Mouse (Mus musculus): ENCODE results near the gene Sipa1l3. TPM values are rescaled to one million over a fixed set of nuclear protein-coding genes. Genes with fewer than 3 reads are reported as not detected.

Sipa1l3 gene
- polyA plus RNA-seq, 1 experiment, result 93.0 TPM

DNA sequence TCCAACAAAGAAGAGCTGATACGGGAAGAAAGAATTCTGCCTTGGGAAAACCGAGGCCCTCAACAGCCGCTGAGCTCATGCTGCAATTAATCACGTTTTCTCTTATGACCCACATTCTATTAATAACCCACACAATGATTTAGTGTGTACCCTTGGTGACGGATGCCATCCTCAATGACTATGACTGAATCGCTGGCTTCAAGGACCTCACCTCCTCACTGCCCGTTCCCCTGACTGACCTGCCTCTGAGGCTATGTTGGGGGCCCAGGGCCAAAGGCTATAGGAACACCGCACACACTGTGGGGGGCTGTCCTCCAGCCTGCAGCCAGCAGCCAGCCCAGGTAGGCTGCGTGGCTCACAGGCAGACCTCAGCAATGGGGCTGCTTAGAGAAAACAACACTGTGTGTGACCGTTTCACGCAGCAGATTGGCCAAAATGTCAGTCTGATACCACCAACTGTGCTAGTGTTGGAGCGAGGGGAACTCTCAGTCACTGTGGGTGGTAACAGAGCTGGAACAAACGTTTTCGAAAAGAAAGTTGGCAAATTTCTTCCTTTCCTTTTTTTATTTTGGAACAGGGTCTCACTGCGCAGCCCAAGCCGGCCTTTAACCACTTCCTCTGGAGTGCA, 79.7 kb downstream of the Sipa1l3 start:
- WGBS, result 94% methylated on average over 16 of the region's 16 CpGs
- H3K4me1 ChIP-seq (replicated peaks; ENCODE audit: control insufficient read depth, insufficient read depth, low read length), result no peaks in the 10 kb centered on the region
- H3K36me3 ChIP-seq (ENCODE audit: control insufficient read depth, insufficient read depth, low read length), result no peaks in the 10 kb centered on the region
- no peak overlapping the region for H3K27ac ChIP-seq (ENCODE audit: control insufficient read depth, insufficient read depth, low read length)
- no peaks in the 10 kb centered on the region for H3K27me3 ChIP-seq (ENCODE audit: control insufficient read depth, insufficient read depth, low read length)
- no peak for TF ChIP-seq POLR2A (IDR thresholded peaks at IDR 0.05; ENCODE audit: control insufficient read depth, extremely low read depth, insufficient read depth, low read length, poor library complexity)
- no peak for TF ChIP-seq CTCF (IDR thresholded peaks at IDR 0.05; ENCODE audit: borderline replicate concordance, control insufficient read depth, extremely low read depth, insufficient read depth, low read length, poor library complexity)
- DNase-seq, result no peak
- H3K4me3 ChIP-seq (ENCODE audit: control insufficient read depth, insufficient read depth, low read length), result no peak overlapping the region

DNA sequence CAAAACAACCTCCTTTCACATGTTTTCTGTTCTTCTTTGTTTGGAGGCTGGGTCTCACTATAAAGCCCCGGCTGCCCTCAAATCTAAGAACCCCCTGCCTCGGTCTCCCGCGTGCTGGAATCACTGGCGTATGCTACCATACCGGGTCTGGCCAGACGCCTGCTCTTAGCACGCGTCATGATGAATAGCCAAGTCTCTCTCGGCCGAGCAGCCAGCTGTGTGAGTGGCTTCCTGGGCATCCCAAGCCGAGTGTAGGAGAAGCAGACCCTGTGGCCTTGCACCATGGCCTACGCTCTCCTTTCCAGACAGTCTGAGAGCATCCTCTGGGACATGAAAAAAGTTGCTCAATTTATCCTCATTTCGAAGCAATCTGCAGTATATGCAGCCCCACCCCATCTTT, 80.2 kb downstream of the Sipa1l3 start:
- H3K4me1 ChIP-seq (replicated peaks; ENCODE audit: control insufficient read depth, insufficient read depth, low read length), result 0 out of 2 replicates have a peak, but pooled peaks cover 4% of the 10 kb centered on the region
- no peak overlapping the region for H3K27ac ChIP-seq (ENCODE audit: control insufficient read depth, insufficient read depth, low read length)
- TF ChIP-seq CTCF (IDR thresholded peaks at IDR 0.05; ENCODE audit: borderline replicate concordance, control insufficient read depth, extremely low read depth, insufficient read depth, low read length, poor library complexity) (no peak), POLR2A (IDR thresholded peaks at IDR 0.05; ENCODE audit: control insufficient read depth, extremely low read depth, insufficient read depth, low read length, poor library complexity) (no peak)
- no peak for DNase-seq
- no peak overlapping the region for H3K4me3 ChIP-seq (ENCODE audit: control insufficient read depth, insufficient read depth, low read length)
- H3K36me3 ChIP-seq (ENCODE audit: control insufficient read depth, insufficient read depth, low read length), result no peaks in the 10 kb centered on the region
- WGBS, result 96% methylated on average over 14 of the region's 14 CpGs
- H3K27me3 ChIP-seq (ENCODE audit: control insufficient read depth, insufficient read depth, low read length), result no peaks in the 10 kb centered on the region

DNA sequence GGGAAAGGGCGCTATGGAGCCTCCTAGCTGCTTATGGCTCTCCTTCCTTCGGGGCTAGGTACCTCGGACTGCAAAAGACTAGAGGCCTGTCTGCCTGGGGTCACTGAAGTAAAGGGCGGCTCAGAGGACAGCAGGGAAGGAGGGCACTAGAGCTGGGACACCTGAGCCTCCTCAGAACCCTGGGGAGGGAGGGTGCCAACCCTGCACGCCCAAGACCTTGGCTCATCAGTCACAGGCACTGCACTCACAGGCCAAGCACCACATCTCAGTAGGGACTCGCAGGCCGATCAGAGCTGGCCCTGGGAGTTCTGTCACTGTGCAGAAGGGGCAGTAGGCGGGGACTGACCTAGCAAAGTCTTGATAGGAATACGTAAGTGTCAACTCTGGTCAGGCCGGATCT, 81.4 kb downstream of the Sipa1l3 start:
- TF ChIP-seq POLR2A (IDR thresholded peaks at IDR 0.05; ENCODE audit: control insufficient read depth, extremely low read depth, insufficient read depth, low read length, poor library complexity) (no peak), CTCF (IDR thresholded peaks at IDR 0.05; ENCODE audit: borderline replicate concordance, control insufficient read depth, extremely low read depth, insufficient read depth, low read length, poor library complexity) (no peak)
- Histone ChIP-seq H3K27ac (ENCODE audit: control insufficient read depth, insufficient read depth, low read length) (no peak overlapping the region), H3K4me1 (replicated peaks; ENCODE audit: control insufficient read depth, insufficient read depth, low read length) (peaks cover 10% of the 10 kb centered on the region), H3K27me3 (ENCODE audit: control insufficient read depth, insufficient read depth, low read length) (no peaks in the 10 kb centered on the region), H3K4me3 (ENCODE audit: control insufficient read depth, insufficient read depth, low read length) (no peak overlapping the region), H3K36me3 (ENCODE audit: control insufficient read depth, insufficient read depth, low read length) (no peaks in the 10 kb centered on the region)
- WGBS, result 95% methylated on average over 10 of the region's 10 CpGs
- DNase-seq, result no peak

DNA sequence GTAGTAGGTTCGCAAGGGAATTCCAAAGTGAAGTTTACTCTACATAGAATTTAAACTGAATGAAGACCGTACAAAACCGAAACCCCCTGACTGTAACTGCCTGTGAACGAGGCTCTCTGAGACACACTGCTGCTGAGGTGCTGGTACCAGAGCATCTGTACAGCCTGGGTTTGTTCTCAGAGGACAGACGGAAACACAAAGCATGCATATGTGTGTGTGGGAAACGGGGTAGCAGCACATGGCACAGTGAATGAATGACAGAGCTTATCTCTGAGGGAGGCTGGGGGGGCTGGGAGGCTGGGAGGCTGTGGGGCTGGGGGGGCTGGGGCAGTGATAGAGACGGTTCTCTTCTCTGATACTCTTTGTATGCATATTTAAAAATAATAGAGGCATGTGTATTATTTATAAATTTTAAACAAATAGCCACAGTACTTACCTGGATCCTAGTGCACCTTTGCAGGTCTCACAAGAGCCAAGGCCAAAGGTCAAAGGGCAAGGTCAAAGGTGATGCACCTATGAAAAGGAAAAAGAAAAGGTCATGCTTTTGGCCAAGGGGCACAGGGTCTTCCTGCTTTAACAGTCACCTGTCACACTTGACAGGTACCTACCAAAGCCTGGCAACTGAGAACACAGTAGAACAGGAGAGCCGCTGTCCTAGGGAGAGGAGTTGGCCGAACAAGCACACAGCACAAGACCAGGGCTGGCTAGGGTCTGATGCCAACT, 84.0 kb downstream of the Sipa1l3 start:
- WGBS, result 96% methylated on average over 9 of the region's 9 CpGs
- no peak for DNase-seq
- no peak overlapping the region for H3K4me3 ChIP-seq (ENCODE audit: control insufficient read depth, insufficient read depth, low read length)
- H3K36me3 ChIP-seq (ENCODE audit: control insufficient read depth, insufficient read depth, low read length), result no peaks in the 10 kb centered on the region
- no peaks in the 10 kb centered on the region for H3K27me3 ChIP-seq (ENCODE audit: control insufficient read depth, insufficient read depth, low read length)
- TF ChIP-seq POLR2A (IDR thresholded peaks at IDR 0.05; ENCODE audit: control insufficient read depth, extremely low read depth, insufficient read depth, low read length, poor library complexity), result no peak
- TF ChIP-seq CTCF (IDR thresholded peaks at IDR 0.05; ENCODE audit: borderline replicate concordance, control insufficient read depth, extremely low read depth, insufficient read depth, low read length, poor library complexity), result no peak
- peaks cover 26% of the 10 kb centered on the region for H3K4me1 ChIP-seq (replicated peaks; ENCODE audit: control insufficient read depth, insufficient read depth, low read length)
- no peak overlapping the region for H3K27ac ChIP-seq (ENCODE audit: control insufficient read depth, insufficient read depth, low read length)

- TF ChIP-seq POLR2A (IDR thresholded peaks at IDR 0.05; ENCODE audit: control insufficient read depth, extremely low read depth, insufficient read depth, low read length, poor library complexity) (no peak), CTCF (IDR thresholded peaks at IDR 0.05; ENCODE audit: borderline replicate concordance, control insufficient read depth, extremely low read depth, insufficient read depth, low read length, poor library complexity) (no peak)
- Histone ChIP-seq H3K4me3 (ENCODE audit: control insufficient read depth, insufficient read depth, low read length) (no peak overlapping the region), H3K27ac (ENCODE audit: control insufficient read depth, insufficient read depth, low read length) (no peak overlapping the region), H3K27me3 (ENCODE audit: control insufficient read depth, insufficient read depth, low read length) (no peaks in the 10 kb centered on the region), H3K36me3 (ENCODE audit: control insufficient read depth, insufficient read depth, low read length) (no peaks in the 10 kb centered on the region), H3K4me1 (replicated peaks; ENCODE audit: control insufficient read depth, insufficient read depth, low read length) (peaks cover 26% of the 10 kb centered on the region)
- no peak for DNase-seq
- 72% methylated on average over 10 of the region's 10 CpGs for WGBS
Measured at GRCm38 (mm10) chr7:29433725-29434124, 84.7 kb downstream of the Sipa1l3 start.

- TF ChIP-seq CTCF (IDR thresholded peaks at IDR 0.05; ENCODE audit: borderline replicate concordance, control insufficient read depth, extremely low read depth, insufficient read depth, low read length, poor library complexity), result no peak
- DNase-seq, result no peak
- Histone ChIP-seq H3K36me3 (ENCODE audit: control insufficient read depth, insufficient read depth, low read length) (no peaks in the 10 kb centered on the region), H3K27ac (ENCODE audit: control insufficient read depth, insufficient read depth, low read length) (no peak overlapping the region), H3K4me1 (replicated peaks; ENCODE audit: control insufficient read depth, insufficient read depth, low read length) (peaks cover 26% of the 10 kb centered on the region), H3K4me3 (ENCODE audit: control insufficient read depth, insufficient read depth, low read length) (no peak overlapping the region), H3K27me3 (ENCODE audit: control insufficient read depth, insufficient read depth, low read length) (no peaks in the 10 kb centered on the region)
- WGBS, result 89% methylated on average over 11 of the region's 11 CpGs
Measured at GRCm38 (mm10) chr7:29432947-29433553, 85.4 kb downstream of the Sipa1l3 start.

All from thymus, adult 2 months (tissue).